Mouse (Mus musculus) C2C12 (cell line): ENCODE measurements around the gene Max.

Experiments
- CEBPB ChIP-seq: IDR thresholded peaks from one replicate; pipeline ENCODE4 v1.6.1; 2011; ENCODE audit warnings: low read depth, mild to moderate bottlenecking, control low read depth, moderate library complexity
- CTCF ChIP-seq: IDR thresholded peaks from one replicate; pipeline ENCODE4 v1.5.1; 2011; ENCODE audit not compliant: control insufficient read depth, insufficient read depth, insufficient read length

GRCm38 (mm10) chr12:76972669-76973068 lies 10.7 kb upstream of the Max start:
- no peak for TF ChIP-seq CTCF
- TF ChIP-seq CEBPB = no peak
